Mouse (Mus musculus): ENCODE data around the gene Cldn13. TPM values are rescaled to one million over a fixed set of nuclear protein-coding genes. Genes with fewer than 3 reads are reported as not detected.

Cldn13 gene
- polyA plus RNA-seq, 1 experiment from 2014 or later = not detected

- Histone ChIP-seq H3K27ac (replicated peaks; ENCODE audit: low read depth, low read length) (no peak overlapping the region), H3K27me3 (ENCODE audit: control insufficient read depth, insufficient read depth, low read length) (no peaks in the 10 kb centered on the region), H3K4me1 (ENCODE audit: control insufficient read depth, insufficient read depth, low read length) (no peaks in the 10 kb centered on the region), H3K4me3 (replicated peaks; ENCODE audit: low read depth, low read length) (no peak overlapping the region), H3K4me2 (ENCODE audit: low read length) (no peak overlapping the region), H3K36me3 (ENCODE audit: control insufficient read depth, insufficient read depth, low read length) (no peaks in the 10 kb centered on the region), H3K9ac (replicated peaks; ENCODE audit: low read length) (no peak overlapping the region), H3K9me3 (ENCODE audit: control insufficient read depth, low read length) (no peaks in the 10 kb centered on the region)
- no peak for ATAC-seq (ENCODE audit: low FRiP score, low TSS enrichment)
- no peak for DNase-seq
- 88% methylated on average over 8 of the region's 8 CpGs for WGBS
Observed at GRCm38 (mm10) chr5:134873034-134873433, 42.3 kb downstream of the Cldn13 start.

- Histone ChIP-seq H3K36me3 (ENCODE audit: control insufficient read depth, insufficient read depth, low read length) (no peaks in the 10 kb centered on the region), H3K4me1 (ENCODE audit: control insufficient read depth, insufficient read depth, low read length) (no peaks in the 10 kb centered on the region), H3K4me2 (ENCODE audit: low read length) (no peak overlapping the region), H3K27ac (replicated peaks; ENCODE audit: low read depth, low read length) (no peak overlapping the region), H3K4me3 (replicated peaks; ENCODE audit: low read depth, low read length) (no peak overlapping the region), H3K27me3 (ENCODE audit: control insufficient read depth, insufficient read depth, low read length) (no peaks in the 10 kb centered on the region), H3K9ac (replicated peaks; ENCODE audit: low read length) (no peak overlapping the region), H3K9me3 (ENCODE audit: control insufficient read depth, low read length) (no peaks in the 10 kb centered on the region)
- WGBS = 78% methylated on average over 5 of the region's 5 CpGs
- no peak for DNase-seq
- ATAC-seq (ENCODE audit: low FRiP score, low TSS enrichment) = no peak
Observed at GRCm38 (mm10) chr5:134872597-134872996, 42.7 kb downstream of the Cldn13 start.

GRCm38 (mm10) chr5:134868506-134868905, 46.8 kb downstream of the Cldn13 start:
- Histone ChIP-seq H3K9me3 (ENCODE audit: control insufficient read depth, low read length) (no peaks in the 10 kb centered on the region), H3K4me3 (replicated peaks; ENCODE audit: low read depth, low read length) (no peak overlapping the region), H3K4me1 (ENCODE audit: control insufficient read depth, insufficient read depth, low read length) (no peaks in the 10 kb centered on the region), H3K27me3 (ENCODE audit: control insufficient read depth, insufficient read depth, low read length) (no peaks in the 10 kb centered on the region), H3K36me3 (ENCODE audit: control insufficient read depth, insufficient read depth, low read length) (no peaks in the 10 kb centered on the region), H3K9ac (replicated peaks; ENCODE audit: low read length) (no peak overlapping the region), H3K27ac (replicated peaks; ENCODE audit: low read depth, low read length) (no peak overlapping the region), H3K4me2 (ENCODE audit: low read length) (no peak overlapping the region)
- ATAC-seq (ENCODE audit: low FRiP score, low TSS enrichment) (no peak), DNase-seq (no peak)
- 84% methylated on average over 5 of the region's 5 CpGs for WGBS

- no peaks in the 10 kb centered on the region for H3K4me1 ChIP-seq (ENCODE audit: control insufficient read depth, insufficient read depth, low read length)
- no peaks in the 10 kb centered on the region for H3K27me3 ChIP-seq (ENCODE audit: control insufficient read depth, insufficient read depth, low read length)
- no peak overlapping the region for H3K4me3 ChIP-seq (replicated peaks; ENCODE audit: low read depth, low read length)
- H3K9ac ChIP-seq (replicated peaks; ENCODE audit: low read length) = no peak overlapping the region
- ATAC-seq (ENCODE audit: low FRiP score, low TSS enrichment) (no peak), DNase-seq (no peak)
- H3K27ac ChIP-seq (replicated peaks; ENCODE audit: low read depth, low read length) = no peak overlapping the region
- no peak overlapping the region for H3K4me2 ChIP-seq (ENCODE audit: low read length)
- no peaks in the 10 kb centered on the region for H3K9me3 ChIP-seq (ENCODE audit: control insufficient read depth, low read length)
- H3K36me3 ChIP-seq (ENCODE audit: control insufficient read depth, insufficient read depth, low read length) = no peaks in the 10 kb centered on the region
- WGBS = 69% methylated on average over 18 of the region's 18 CpGs
Observed at GRCm38 (mm10) chr5:134867320-134868144, 47.8 kb downstream of the Cldn13 start.

DNA sequence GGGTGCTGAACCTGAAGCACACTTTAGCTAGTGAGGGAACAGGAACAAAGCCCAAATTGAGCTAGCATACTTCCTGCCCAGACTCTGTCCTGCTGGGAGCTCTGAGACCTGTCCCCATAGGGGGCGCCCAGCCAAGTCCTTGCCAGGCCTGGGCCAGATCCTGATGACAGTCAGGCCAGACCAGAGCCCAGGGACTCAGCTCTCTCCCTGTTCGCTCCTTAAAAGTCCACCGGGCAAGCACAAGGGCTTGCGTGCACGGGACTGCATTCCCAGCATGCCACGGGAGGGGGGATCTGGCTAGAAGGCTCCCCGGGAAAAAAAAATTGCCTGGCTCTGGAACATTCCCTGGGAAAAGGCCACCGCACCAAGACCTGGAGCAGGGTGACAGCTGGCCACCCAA, 50.2 kb downstream of the Cldn13 start:
- no peak for DNase-seq

More for the DNA sequence above, 50.2 kb downstream of the Cldn13 start:
- Histone ChIP-seq H3K9ac (replicated peaks; ENCODE audit: low read length) (no peak overlapping the region), H3K4me3 (replicated peaks; ENCODE audit: low read depth, low read length) (no peak overlapping the region), H3K4me1 (ENCODE audit: control insufficient read depth, insufficient read depth, low read length) (no peaks in the 10 kb centered on the region), H3K27ac (replicated peaks; ENCODE audit: low read depth, low read length) (no peak overlapping the region), H3K36me3 (ENCODE audit: control insufficient read depth, insufficient read depth, low read length) (no peaks in the 10 kb centered on the region), H3K27me3 (ENCODE audit: control insufficient read depth, insufficient read depth, low read length) (no peaks in the 10 kb centered on the region), H3K9me3 (ENCODE audit: control insufficient read depth, low read length) (no peaks in the 10 kb centered on the region), H3K4me2 (ENCODE audit: low read length) (no peak overlapping the region)
- WGBS = 62% methylated on average over 8 of the region's 8 CpGs
- ATAC-seq (ENCODE audit: low FRiP score, low TSS enrichment) = no peak

Other genes starting within 250 kb of the Cldn13 start
- 22.3 and 39.4 TPM in 2 replicates for gene Limk1, start 226.9 kb downstream of the Cldn13 start, polyA plus RNA-seq (2014; fragmentation: Nextera tagmentation; extraction: Ambion mirVana)
- 2.0 and 3.4 TPM in 2 replicates for gene Eln, start 168.2 kb downstream of the Cldn13 start, polyA plus RNA-seq (2014; fragmentation: Nextera tagmentation; extraction: Ambion mirVana)
- gene Tmem270, start 8.8 kb downstream of the Cldn13 start, polyA plus RNA-seq (2014; fragmentation: Nextera tagmentation; extraction: Ambion mirVana) = not detected in 2 replicates
- 6.0 and 6.3 TPM in 2 replicates for gene Mettl27, start 16.8 kb upstream of the Cldn13 start, polyA plus RNA-seq (2014; fragmentation: Nextera tagmentation; extraction: Ambion mirVana)
- not detected in 2 replicates for gene Cldn4, start 31.4 kb upstream of the Cldn13 start, polyA plus RNA-seq (2014; fragmentation: Nextera tagmentation; extraction: Ambion mirVana)
- gene Cldn3, start 70.7 kb upstream of the Cldn13 start, polyA plus RNA-seq (2014; fragmentation: Nextera tagmentation; extraction: Ambion mirVana) = 0.81 and 1.3 TPM in 2 replicates
- 58.0 and 81.5 TPM in 2 replicates for gene Abhd11, start 93.6 kb upstream of the Cldn13 start, polyA plus RNA-seq (2014; fragmentation: Nextera tagmentation; extraction: Ambion mirVana)
- 106 and 137 TPM in 2 replicates for gene Stx1a, start 108.0 kb upstream of the Cldn13 start, polyA plus RNA-seq (2014; fragmentation: Nextera tagmentation; extraction: Ambion mirVana)
- gene Dnajc30, start 148.7 kb upstream of the Cldn13 start, polyA plus RNA-seq (2014; fragmentation: Nextera tagmentation; extraction: Ambion mirVana) = 47.3 and 49.3 TPM in 2 replicates
- 63.8 and 71.7 TPM in 2 replicates for gene Bud23, start 149.4 kb upstream of the Cldn13 start, polyA plus RNA-seq (2014; fragmentation: Nextera tagmentation; extraction: Ambion mirVana)
- 33.4 and 40.7 TPM in 2 replicates for gene Vps37d, start 162.7 kb upstream of the Cldn13 start, polyA plus RNA-seq (2014; fragmentation: Nextera tagmentation; extraction: Ambion mirVana)
- gene Mlxipl, start 174.4 kb upstream of the Cldn13 start, polyA plus RNA-seq (2014; fragmentation: Nextera tagmentation; extraction: Ambion mirVana) = 0.43 and 0.68 TPM in 2 replicates
- gene Tbl2, start 234.1 kb upstream of the Cldn13 start, polyA plus RNA-seq (2014; fragmentation: Nextera tagmentation; extraction: Ambion mirVana) = 10.7 and 15.3 TPM in 2 replicates